10 mouse cellular contexts compared by ENCODE assay signal in genomic region chr2:180755896-180756295, GRCm38 (mm10). TPM values are rescaled to one million over a fixed set of nuclear protein-coding genes. Genes with fewer than 3 reads are reported as not detected.
A peak's percentile ranks its signal among the peaks of the same experiment; 100 is the strongest.
DNase-seq lines count a peak whose midpoint lies in the region; ATAC-seq lines count a peak whose summit lies in the region.
"Had no signal": no experiment of that assay in that cellular context is flagged by ENCODE, and none has a peak within 500 bp of the region (broad histone marks: within the 10 kb centered on the region; RNA-seq: fewer than 3 reads in every experiment).

No protein-coding gene starts in this region.

- ATAC-seq in liver, embryonic 12.5 days, result no peak
- no peak for ATAC-seq in midbrain, embryonic 13.5 days

- no peaks in the 10 kb centered on the region for H3K36me3 ChIP-seq in liver, embryonic 12.5 days
- H3K36me3 ChIP-seq in midbrain, embryonic 13.5 days, result no peaks in the 10 kb centered on the region
- H3K36me3 ChIP-seq: liver, embryonic 13.5 days; stomach, embryonic 15.5 days had no signal

- H3K9me3 ChIP-seq in liver, embryonic 12.5 days (replicated peaks), result no peaks in the 10 kb centered on the region
- H3K9me3 ChIP-seq in midbrain, embryonic 13.5 days, result no peaks in the 10 kb centered on the region
- H3K9me3 ChIP-seq: liver, embryonic 13.5 days; stomach, embryonic 15.5 days had no signal

- H3K4me3 ChIP-seq in liver, embryonic 12.5 days, result no peak overlapping the region
- H3K4me3 ChIP-seq in midbrain, embryonic 13.5 days (replicated peaks), result no peak overlapping the region
- H3K4me3 ChIP-seq: liver, embryonic 13.5 days; stomach, embryonic 15.5 days had no signal

- 2% methylated on average over 8 of the region's 8 CpGs for WGBS in liver, embryonic 12.5 days (ENCODE audit: insufficient replicate concordance)
- 4% methylated on average over 8 of the region's 8 CpGs for WGBS in midbrain, embryonic 13.5 days

- no peak overlapping the region for H3K27ac ChIP-seq in liver, embryonic 12.5 days
- H3K27ac ChIP-seq in midbrain, embryonic 13.5 days, result 0 out of 2 replicates have a peak overlapping the region, but pooled peaks have one; percentile 16
- H3K27ac ChIP-seq: liver, embryonic 13.5 days; stomach, embryonic 15.5 days had no signal

- no peak overlapping the region for H3K4me2 ChIP-seq in liver, embryonic 12.5 days
- H3K4me2 ChIP-seq in midbrain, embryonic 13.5 days (replicated peaks), result no peak overlapping the region
- H3K4me2 ChIP-seq: liver, embryonic 13.5 days; stomach, embryonic 15.5 days had no signal

- no peaks in the 10 kb centered on the region for H3K4me1 ChIP-seq in liver, embryonic 12.5 days
- peaks cover 39% of the 10 kb centered on the region for H3K4me1 ChIP-seq in midbrain, embryonic 13.5 days (replicated peaks)
- H3K4me1 ChIP-seq: liver, embryonic 13.5 days; stomach, embryonic 15.5 days had no signal

- DNase-seq in liver (peak; percentile 45), MN1 (ENCODE audit: low spot score) (no peak)
- DNase-seq in adrenal gland, postnatal 10 days, result peak; percentile 83
- DNase-seq in heart, postnatal 4 days, result peak; percentile 83
- DNase-seq in right cerebral cortex, postnatal 14 days, result no peak
- no peak for DNase-seq in frontal cortex, postnatal 10 days (ENCODE audit: low spot score in 2 of 2)
- DNase-seq: liver, embryonic 13.5 days had no signal

- peaks cover 29% of the 10 kb centered on the region for H3K27me3 ChIP-seq in liver, embryonic 12.5 days (replicated peaks)
- no peaks in the 10 kb centered on the region; the same call in 1 of the 2 replicates for H3K27me3 ChIP-seq in midbrain, embryonic 13.5 days

- no peak overlapping the region for H3K9ac ChIP-seq in liver, embryonic 12.5 days
- H3K9ac ChIP-seq in midbrain, embryonic 13.5 days (replicated peaks), result no peak overlapping the region
- H3K9ac ChIP-seq: liver, embryonic 13.5 days; stomach, embryonic 15.5 days had no signal

RNA-seq across cellular contexts. Expression of gene Bhlhe23, which starts 20.8 kb away (rescaled TPM):
- polyA plus RNA-seq in liver, embryonic 12.5 days (2016; fragmentation: Nextera tagmentation; extraction: Ambion mirVana), result not detected in 2 replicates
- total RNA-seq in adrenal gland, postnatal 10 days (2021), result not detected
- total RNA-seq in heart, postnatal 4 days (2021), result not detected
- polyA plus RNA-seq in midbrain, embryonic 13.5 days (2015; fragmentation: Nextera tagmentation; extraction: Ambion mirVana), result 18.7 and 25.0 TPM in 2 replicates
- polyA plus RNA-seq: liver, embryonic 13.5 days had no signal

RNA-seq across cellular contexts. Expression of gene Slc17a9, which starts 30.8 kb away (rescaled TPM):
- 4.3 and 4.9 TPM in 2 replicates for polyA plus RNA-seq in liver, embryonic 12.5 days (2016; fragmentation: Nextera tagmentation; extraction: Ambion mirVana)
- total RNA-seq in adrenal gland, postnatal 10 days (2021), result 1 to 10 TPM; 1.6 to 2.2 TPM
- under 1 TPM; 0.69 to 0.88 TPM for total RNA-seq in heart, postnatal 4 days (2021)
- 0.27 and 0.61 TPM in 2 replicates for polyA plus RNA-seq in midbrain, embryonic 13.5 days (2015; fragmentation: Nextera tagmentation; extraction: Ambion mirVana)

RNA-seq across cellular contexts. Expression of gene Gid8, which starts 46.0 kb away (rescaled TPM):
- 102 and 111 TPM in 2 replicates for polyA plus RNA-seq in liver, embryonic 12.5 days (2016; fragmentation: Nextera tagmentation; extraction: Ambion mirVana)
- total RNA-seq in adrenal gland, postnatal 10 days (2021), result 10 to 100 TPM; 61.8 to 71.6 TPM
- 10 to 100 TPM; 68.5 to 69.9 TPM for total RNA-seq in heart, postnatal 4 days (2021)
- 56.3 and 61.1 TPM in 2 replicates for polyA plus RNA-seq in midbrain, embryonic 13.5 days (2015; fragmentation: Nextera tagmentation; extraction: Ambion mirVana)

RNA-seq across cellular contexts. Expression of gene Dido1, which starts 46.1 kb away (rescaled TPM):
- 20.6 and 21.5 TPM in 2 replicates for polyA plus RNA-seq in liver, embryonic 12.5 days (2016; fragmentation: Nextera tagmentation; extraction: Ambion mirVana)
- total RNA-seq in adrenal gland, postnatal 10 days (2021), result 10 to 100 TPM; 41.1 to 55.9 TPM
- total RNA-seq in heart, postnatal 4 days (2021), result 10 to 100 TPM; 40.5 to 44.0 TPM
- polyA plus RNA-seq in midbrain, embryonic 13.5 days (2015; fragmentation: Nextera tagmentation; extraction: Ambion mirVana), result 33.9 and 36.3 TPM in 2 replicates

Comparison
In these comparisons a context has a peak if more than half of its experiments do, and no peak if none do; other contexts are left out.
1. DNase-seq: peak in liver (single experiment), adrenal gland, postnatal 10 days (single experiment) and heart, postnatal 4 days (single experiment); none in MN1 (single experiment), right cerebral cortex, postnatal 14 days (single experiment) and frontal cortex, postnatal 10 days (0 of 2).